Mouse (Mus musculus): ENCODE measurements around the gene Abca9. TPM values are rescaled to one million over a fixed set of nuclear protein-coding genes. Genes with fewer than 3 reads are reported as not detected.

Gene Abca9
- polyA plus RNA-seq, 1 experiment from 2014 or later = 0.80 TPM

GRCm38 (mm10) chr11:110053681-110054080 lies 114.3 kb downstream of the Abca9 start:
- Histone ChIP-seq H3K4me2 (ENCODE audit: low read depth, low read length) (no peak overlapping the region), H3K4me3 (ENCODE audit: low read depth, low read length) (no peak overlapping the region), H3K4me1 (ENCODE audit: insufficient read depth) (no peaks in the 10 kb centered on the region), H3K27me3 (ENCODE audit: insufficient read depth, low read length) (no peaks in the 10 kb centered on the region), H3K36me3 (replicated peaks; ENCODE audit: insufficient read depth, low read length) (peaks cover 7% of the 10 kb centered on the region), H3K9ac (replicated peaks) (no peak overlapping the region), H3K9me3 (ENCODE audit: low read length) (peaks cover 3% of the 10 kb centered on the region; the same call in 1 of the 2 replicates), H3K27ac (ENCODE audit: low read depth) (no peak overlapping the region)
- 61% methylated on average over 3 of the region's 3 CpGs for WGBS (ENCODE audit: insufficient replicate concordance)
- no peak for TF ChIP-seq CTCF (IDR thresholded peaks at IDR 0.05; ENCODE audit: low read depth)
- TF ChIP-seq EP300 (IDR thresholded peaks at IDR 0.05; ENCODE audit: low read depth) = no peak
- ATAC-seq = no peak
- DNase-seq = no peak

Other genes with a start within 250 kb of the Abca9 start
- gene Abca8b, start 172.4 kb downstream of the Abca9 start, polyA plus RNA-seq (2015; fragmentation: Nextera tagmentation; extraction: Ambion mirVana) = 8.6 and 10.8 TPM in 2 replicates
- gene Abca8a, start 72.2 kb downstream of the Abca9 start, polyA plus RNA-seq (2015; fragmentation: Nextera tagmentation; extraction: Ambion mirVana) = 7.0 and 11.8 TPM in 2 replicates
- gene Abca6, start 83.6 kb upstream of the Abca9 start, polyA plus RNA-seq (2015; fragmentation: Nextera tagmentation; extraction: Ambion mirVana) = 38.6 and 42.1 TPM in 2 replicates
- gene Abca5, start 169.5 kb upstream of the Abca9 start, polyA plus RNA-seq (2015; fragmentation: Nextera tagmentation; extraction: Ambion mirVana) = 1.0 and 2.3 TPM in 2 replicates
- gene Map2k6, start 230.9 kb upstream of the Abca9 start, polyA plus RNA-seq (2015; fragmentation: Nextera tagmentation; extraction: Ambion mirVana) = 3.7 and 4.2 TPM in 2 replicates